Mouse (Mus musculus) C2C12 (cell line): ENCODE results near the gene Camta2. TPM values are rescaled to one million over a fixed set of nuclear protein-coding genes. Genes with fewer than 3 reads are reported as not detected.

ENCODE experiments used
- H3K27me3 ChIP-seq: one replicate; pipeline ENCODE4 v1.6.1; 2011; ENCODE audit not compliant: control insufficient read depth, insufficient read depth, insufficient read length
- H3K36me3 ChIP-seq: one replicate; pipeline ENCODE4 v1.6.1; 2011; ENCODE audit not compliant: control insufficient read depth, insufficient read depth
- H3K4me3 ChIP-seq: one replicate; pipeline ENCODE4 v1.5.1; 2011; ENCODE audit warnings: mild to moderate bottlenecking, control low read depth; ENCODE audit not compliant: poor library complexity, insufficient read depth, severe bottlenecking
- H3K79me2 ChIP-seq: one replicate; pipeline ENCODE4 v1.6.1; 2011; ENCODE audit not compliant: control insufficient read depth, insufficient read depth
- H3K79me3 ChIP-seq: one replicate; pipeline ENCODE4 v1.6.1; 2011; ENCODE audit warnings: low read depth, control low read depth
- H3ac ChIP-seq: one replicate; pipeline ENCODE3; 2011; ENCODE audit warnings: low read depth; ENCODE audit not compliant: control insufficient read depth, insufficient read length
- CEBPB ChIP-seq: IDR thresholded peaks from one replicate; pipeline ENCODE4 v1.6.1; 2011; ENCODE audit warnings: low read depth, mild to moderate bottlenecking, control low read depth, moderate library complexity
- CTCF ChIP-seq: IDR thresholded peaks from one replicate; pipeline ENCODE4 v1.5.1; 2011; ENCODE audit not compliant: control insufficient read depth, insufficient read depth, insufficient read length
- FOSL1 ChIP-seq: IDR thresholded peaks from one replicate; pipeline ENCODE4 v1.8.0; 2011; ENCODE audit warnings: mild to moderate bottlenecking, low read length; ENCODE audit not compliant: poor library complexity, insufficient read depth, severe bottlenecking
- MAX ChIP-seq: IDR thresholded peaks from one replicate; pipeline ENCODE4 v1.6.1; 2011; ENCODE audit warnings: mild to moderate bottlenecking, control low read depth
- MYOD1 ChIP-seq: IDR thresholded peaks from one replicate; pipeline ENCODE4 v1.6.1; 2011; ENCODE audit warnings: low read depth; ENCODE audit not compliant: control insufficient read depth, insufficient read length
- MYOG ChIP-seq: IDR thresholded peaks from one replicate; pipeline ENCODE4 v1.6.1; 2011; ENCODE audit not compliant: control insufficient read depth, insufficient read length; ENCODE audit errors: extremely low read depth
- USF1 ChIP-seq: IDR thresholded peaks from one replicate; pipeline ENCODE4 v1.6.1; 2011; ENCODE audit warnings: low read depth, mild to moderate bottlenecking, control low read depth, moderate library complexity
- polyA plus RNA-seq: library from polyadenylated mRNA; unstranded; fragments of >200 nt; fragmentation: generic; extraction: Trizol; gene quantifications from one replicate; pipeline ENCODE4 v1.2.1, GENCODE M21; 2012; ENCODE audit warnings: missing spikeins

The Camta2 gene
- polyA plus RNA-seq, 1 experiment = 9.0 TPM

DNA sequence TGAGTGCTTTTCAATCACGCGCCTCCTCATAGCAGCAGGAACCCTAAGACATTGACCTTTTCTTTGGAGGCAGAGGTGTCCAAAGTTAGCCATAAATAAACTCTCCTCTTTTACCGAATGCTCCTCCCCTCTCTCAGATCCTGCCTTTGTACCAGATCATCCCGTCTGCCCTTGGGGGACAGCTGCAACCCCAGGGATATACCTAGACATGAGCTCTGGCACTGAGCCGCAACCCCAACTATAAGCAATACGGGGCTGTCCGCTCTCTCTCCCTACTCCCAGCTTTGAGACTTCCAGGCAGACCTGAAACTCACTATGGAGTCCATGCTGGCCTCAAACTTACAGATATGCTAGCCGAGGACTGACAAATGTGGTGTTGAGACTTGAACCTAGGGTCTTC is 21.2 kb downstream of the Camta2 start:
- Histone ChIP-seq H3K79me2 (peaks cover 45% of the 10 kb centered on the region), H3K79me3 (peaks cover 21% of the 10 kb centered on the region), H3ac (no peak overlapping the region), H3K27me3 (no peaks in the 10 kb centered on the region), H3K4me3 (no peak overlapping the region), H3K36me3 (peaks cover 43% of the 10 kb centered on the region)
- no peak for TF ChIP-seq CEBPB
- no peak for TF ChIP-seq FOSL1
- no peak for TF ChIP-seq USF1
- no peak for TF ChIP-seq CTCF
- no peak for TF ChIP-seq MYOD1
- no peak for TF ChIP-seq MYOG
- no peak for TF ChIP-seq MAX

GRCm38 (mm10) chr11:70664741-70665140 is 23.2 kb downstream of the Camta2 start:
- Histone ChIP-seq H3ac (no peak overlapping the region), H3K79me2 (peaks cover 60% of the 10 kb centered on the region), H3K27me3 (no peaks in the 10 kb centered on the region), H3K4me3 (no peak overlapping the region), H3K79me3 (peaks cover 33% of the 10 kb centered on the region), H3K36me3 (peaks cover 54% of the 10 kb centered on the region)
- TF ChIP-seq MYOD1 (no peak), USF1 (no peak), MAX (no peak), MYOG (no peak), CTCF (no peak), CEBPB (no peak), FOSL1 (no peak)

DNA sequence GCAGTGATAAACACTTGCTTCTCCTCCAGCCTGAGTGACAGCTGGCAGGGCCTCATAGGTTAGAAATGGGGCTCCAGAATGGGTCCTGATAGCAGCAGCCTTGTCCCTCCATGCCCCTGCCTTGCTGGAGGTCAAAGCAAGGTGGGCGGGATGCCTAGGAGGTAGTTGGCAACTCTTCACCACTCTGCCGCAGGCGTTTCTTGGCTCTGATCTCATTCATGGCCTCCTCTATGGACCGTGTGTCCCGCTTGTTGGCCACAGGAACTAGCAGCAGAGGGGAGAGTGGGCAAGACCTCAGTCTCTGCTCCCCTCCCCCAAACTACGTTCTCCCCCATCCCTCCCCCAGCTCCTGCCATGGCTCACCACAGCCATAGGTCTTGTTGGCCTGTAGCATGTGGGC is 23.9 kb downstream of the Camta2 start:
- Histone ChIP-seq H3K27me3 (no peaks in the 10 kb centered on the region), H3K79me3 (peaks cover 41% of the 10 kb centered on the region), H3K36me3 (peaks cover 62% of the 10 kb centered on the region), H3ac (no peak overlapping the region), H3K79me2 (peaks cover 64% of the 10 kb centered on the region), H3K4me3 (no peak overlapping the region)
- TF ChIP-seq USF1 = no peak
- TF ChIP-seq MYOG = no peak
- no peak for TF ChIP-seq FOSL1
- TF ChIP-seq CTCF = no peak
- no peak for TF ChIP-seq MYOD1

DNA sequence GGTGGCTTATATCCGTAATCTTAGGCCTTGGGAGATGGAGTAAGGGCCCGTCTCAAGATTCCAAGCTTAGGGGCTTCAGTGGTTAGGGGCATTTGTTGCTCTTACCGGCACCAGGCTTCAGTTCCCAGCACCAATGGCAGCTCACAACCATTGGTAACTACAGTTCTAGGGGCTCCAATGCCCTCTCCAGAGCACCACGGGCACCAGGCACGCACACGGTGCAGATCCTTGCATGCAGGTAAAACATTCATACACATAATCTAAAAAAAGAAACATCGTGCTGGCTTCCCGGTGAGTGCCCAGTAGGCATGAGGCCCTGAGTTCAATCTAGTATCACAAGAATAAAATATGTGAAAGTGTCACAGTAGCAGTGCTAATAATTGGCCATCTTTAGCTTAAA is 24.8 kb downstream of the Camta2 start:
- Histone ChIP-seq H3K79me3 (peaks cover 49% of the 10 kb centered on the region), H3K79me2 (peaks cover 73% of the 10 kb centered on the region), H3K27me3 (no peaks in the 10 kb centered on the region), H3K4me3 (no peak overlapping the region), H3ac (no peak overlapping the region), H3K36me3 (peaks cover 64% of the 10 kb centered on the region)
- TF ChIP-seq FOSL1 (no peak), CEBPB (no peak), MYOD1 (no peak), MAX (no peak), CTCF (no peak), USF1 (no peak), MYOG (no peak)

DNA sequence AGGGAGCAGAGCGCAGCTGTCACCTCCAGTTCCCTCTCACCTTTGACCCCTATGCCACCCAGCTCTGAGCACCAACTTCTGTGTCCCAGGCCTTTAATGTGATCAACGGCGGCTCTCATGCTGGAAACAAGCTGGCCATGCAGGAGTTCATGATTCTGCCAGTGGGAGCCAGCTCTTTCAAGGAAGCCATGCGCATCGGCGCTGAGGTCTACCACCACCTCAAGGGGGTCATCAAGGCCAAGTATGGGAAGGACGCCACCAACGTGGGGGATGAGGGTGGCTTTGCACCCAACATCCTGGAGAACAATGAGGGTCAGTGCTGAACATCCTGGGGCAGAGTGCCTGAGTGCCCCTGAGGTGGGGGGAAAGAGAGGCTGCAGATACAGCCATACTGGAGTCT is 27.3 kb downstream of the Camta2 start:
- Histone ChIP-seq H3K79me2 (peaks cover 70% of the 10 kb centered on the region), H3K79me3 (peaks cover 46% of the 10 kb centered on the region), H3K36me3 (peaks cover 64% of the 10 kb centered on the region), H3ac (no peak overlapping the region), H3K4me3 (no peak overlapping the region), H3K27me3 (no peaks in the 10 kb centered on the region)
- TF ChIP-seq MYOG (no peak), CTCF (no peak), FOSL1 (no peak), CEBPB (no peak)

DNA sequence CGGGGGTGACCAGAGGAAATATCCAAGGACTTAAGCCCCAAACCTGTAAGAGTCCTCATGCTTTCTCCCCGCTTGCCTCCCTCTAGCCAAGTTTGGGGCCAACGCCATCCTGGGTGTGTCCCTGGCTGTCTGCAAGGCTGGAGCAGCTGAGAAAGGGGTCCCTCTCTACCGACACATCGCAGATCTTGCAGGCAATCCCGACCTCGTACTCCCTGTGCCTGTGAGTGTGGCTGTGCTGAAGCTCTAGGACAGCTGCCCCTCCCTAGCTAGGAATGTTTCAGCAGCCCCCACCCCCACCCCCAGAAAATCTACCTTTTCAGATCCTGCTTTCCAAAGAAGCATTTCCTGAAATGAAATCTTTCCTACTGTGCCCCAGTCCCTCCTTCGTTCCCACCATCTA is 29.0 kb downstream of the Camta2 start:
- H3K4me3 ChIP-seq = peak overlapping the region; percentile 16

DNA sequence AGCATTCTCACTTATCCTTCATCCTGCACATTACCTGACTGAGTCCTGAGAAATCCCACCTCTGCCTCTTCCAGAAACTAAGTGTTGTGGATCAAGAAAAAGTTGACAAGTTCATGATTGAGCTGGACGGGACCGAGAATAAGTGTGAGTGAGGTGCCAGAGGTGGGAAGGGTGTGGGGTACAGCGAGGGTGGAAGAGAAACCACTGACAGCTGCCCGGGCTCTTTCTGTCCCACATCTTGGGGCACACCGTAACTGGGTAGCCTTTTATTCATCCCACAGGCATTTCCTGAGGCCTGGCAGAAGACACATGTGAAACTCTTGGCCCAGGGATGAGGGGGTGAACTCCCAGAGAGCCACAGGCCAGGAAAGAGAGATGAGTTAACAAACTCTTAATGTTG is 29.4 kb downstream of the Camta2 start:
- H3K79me3 ChIP-seq = peaks cover 50% of the 10 kb centered on the region
- H3K27me3 ChIP-seq = no peaks in the 10 kb centered on the region
- peak overlapping the region; percentile 74 for H3ac ChIP-seq
- peaks cover 80% of the 10 kb centered on the region for H3K79me2 ChIP-seq
- peak overlapping the region; percentile 99 for H3K4me3 ChIP-seq
- peaks cover 48% of the 10 kb centered on the region for H3K36me3 ChIP-seq
- no peak for TF ChIP-seq CEBPB
- TF ChIP-seq USF1 = no peak
- TF ChIP-seq MYOG = no peak
- no peak for TF ChIP-seq FOSL1
- TF ChIP-seq MAX = peak; percentile 12
- peak; percentile 51 for TF ChIP-seq MYOD1
- no peak for TF ChIP-seq CTCF

More for the DNA sequence above, 29.0 kb downstream of the Camta2 start:
- peak overlapping the region; percentile 55 for H3ac ChIP-seq
- H3K79me3 ChIP-seq = peaks cover 46% of the 10 kb centered on the region
- peaks cover 76% of the 10 kb centered on the region for H3K79me2 ChIP-seq
- no peak for TF ChIP-seq USF1
- TF ChIP-seq CEBPB = no peak
- peak; percentile 11 for TF ChIP-seq MAX
- peaks cover 50% of the 10 kb centered on the region for H3K36me3 ChIP-seq
- no peaks in the 10 kb centered on the region for H3K27me3 ChIP-seq
